Mouse (Mus musculus) embryonic fibroblast, embryonic 13.5 days (primary cell): ENCODE measurements around the gene Pacsin1.

Experiments
- CTCF ChIP-seq: IDR thresholded peaks from 2 replicates; pipeline ENCODE4 v1.5.1; 2011; ENCODE audit warnings: mild to moderate bottlenecking, control low read depth, low read length, moderate library complexity, borderline replicate concordance; ENCODE audit not compliant: insufficient read depth
- POLR2A ChIP-seq: IDR thresholded peaks from 2 replicates; pipeline ENCODE4 v1.6.1; 2011; ENCODE audit warnings: low read depth, mild to moderate bottlenecking, control low read depth, low read length, moderate library complexity

DNA sequence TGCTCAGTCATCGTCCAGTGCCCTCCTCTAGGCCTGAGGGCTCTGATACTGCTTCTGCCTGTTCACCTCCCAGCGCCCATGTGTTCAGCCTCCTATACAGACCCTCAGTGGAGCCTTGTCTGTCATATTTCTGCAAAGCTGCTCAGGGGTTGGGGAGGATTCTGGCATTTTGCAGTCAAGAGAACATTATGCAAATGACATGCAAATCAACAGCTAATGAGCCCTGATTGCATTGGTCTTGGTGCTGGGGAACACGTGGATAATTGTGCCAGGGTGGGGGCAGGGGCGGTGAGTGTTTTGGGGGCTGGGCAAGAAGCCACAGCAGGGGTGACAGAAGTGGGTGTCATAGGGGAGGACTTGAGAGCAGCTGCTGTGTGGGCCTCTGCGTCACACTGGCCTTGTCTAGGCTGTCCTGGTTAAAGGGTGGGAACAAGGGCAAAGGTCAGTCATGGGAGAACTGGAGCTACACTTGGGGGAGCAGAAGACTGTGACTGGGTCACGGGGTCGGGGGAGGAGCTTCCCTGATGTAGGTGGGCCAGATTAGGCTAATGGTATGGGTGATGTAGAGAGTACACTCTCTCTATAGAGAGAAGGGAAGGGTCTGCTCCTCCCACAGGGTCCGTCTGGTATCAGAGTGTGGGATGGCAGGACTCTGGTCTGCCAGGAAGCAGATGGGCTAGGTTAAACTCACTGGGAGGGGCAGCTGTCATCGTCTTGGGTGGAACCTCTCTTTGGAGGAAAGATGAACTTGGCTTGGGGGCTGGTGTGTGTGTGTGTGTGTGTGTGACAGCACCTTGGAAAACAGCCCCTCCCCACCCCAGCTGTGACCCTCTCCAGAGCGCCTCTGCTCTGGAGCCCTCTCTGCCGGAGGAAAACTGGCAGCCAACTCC is 23.9 kb downstream of the Pacsin1 start:
- TF ChIP-seq POLR2A = no peak
- no peak for TF ChIP-seq CTCF
